Mouse (Mus musculus) MEL (cell line): ENCODE measurements around the gene Baz1a. TPM values are rescaled to one million over a fixed set of nuclear protein-coding genes. Genes with fewer than 3 reads are reported as not detected.
"Not testable (repeated sequence)": the region's sequence is repeated elsewhere in the genome, so short reads cannot be mapped to it uniquely, and the experiment has no call there.

Experiments used
- DNase-seq: peaks from one replicate; pipeline ENCODE4 v3.0.0; 2011; ENCODE audit warnings: low read depth, low spot score
- H3K27ac ChIP-seq: 2 replicates; pipeline ENCODE4 v1.5.1; 2012; ENCODE audit warnings: low read depth, mild to moderate bottlenecking, control low read depth, low read length, moderate library complexity; ENCODE audit not compliant: control insufficient read depth
- H3K27me3 ChIP-seq, 2 experiments: fragments of 150-350 bp in 1 of 2; sonication (generic) in 1 of 2; 2 replicates each; pipeline ENCODE4 v1.6.1; 2012; ENCODE audit warnings: low read length in 2 of 2, mild to moderate bottlenecking in 2 of 2, improper control_type of control experiment in 1 of 2, moderate library complexity in 1 of 2; ENCODE audit not compliant: insufficient read depth in 2 of 2, control insufficient read depth in 1 of 2
- H3K36me3 ChIP-seq, 2 experiments: 2 replicates each; pipeline ENCODE4 v1.6.1; 2012 to 2014; ENCODE audit warnings: low read length in 2 of 2, improper control_type of control experiment in 1 of 2, inconsistent platforms in 1 of 2, mild to moderate bottlenecking in 1 of 2; ENCODE audit not compliant: insufficient read depth in 2 of 2, control insufficient read depth in 1 of 2
- H3K4me1 ChIP-seq, 2 experiments: fragments of 150-350 bp in 1 of 2; sonication (generic) in 1 of 2; 2 replicates each; pipeline ENCODE4 v1.6.1; 2012; ENCODE audit warnings: low read length in 2 of 2, improper control_type of control experiment in 1 of 2, mild to moderate bottlenecking in 1 of 2; ENCODE audit not compliant: insufficient read depth in 2 of 2, control insufficient read depth in 1 of 2
- H3K4me3 ChIP-seq, 2 experiments: fragments of 150-350 bp in 1 of 2; sonication (generic) in 1 of 2; 2 replicates each; pipeline ENCODE4 v1.5.1; 2012; ENCODE audit warnings: low read depth in 2 of 2, low read length in 2 of 2, mild to moderate bottlenecking in 2 of 2, moderate library complexity in 2 of 2, control low read depth in 1 of 2, improper control_type of control experiment in 1 of 2; ENCODE audit not compliant: control insufficient read depth in 1 of 2, insufficient read depth in 1 of 2
- H3K79me2 ChIP-seq: 2 replicates; pipeline ENCODE4 v1.6.1; 2012; ENCODE audit warnings: mild to moderate bottlenecking, low read length, moderate library complexity; ENCODE audit not compliant: control insufficient read depth, poor library complexity, insufficient read depth
- H3K9ac ChIP-seq: 2 replicates; pipeline ENCODE4 v1.6.1; 2012; ENCODE audit warnings: low read depth, mild to moderate bottlenecking, control low read depth, low read length, moderate library complexity; ENCODE audit not compliant: control insufficient read depth, poor library complexity, severe bottlenecking
- H3K9me3 ChIP-seq: fragments of 150-350 bp; sonication (generic); replicated peaks from 2 replicates; pipeline ENCODE4 v1.6.1; 2012; ENCODE audit warnings: mild to moderate bottlenecking, low read length, improper control_type of control experiment, moderate library complexity; ENCODE audit not compliant: insufficient read depth
- E2F4 ChIP-seq: IDR thresholded peaks from 2 replicates; pipeline ENCODE4 v1.6.1; 2011; ENCODE audit warnings: low read depth, low read length, improper control_type of control experiment, borderline replicate concordance
- EP300 ChIP-seq, 2 experiments: IDR thresholded peaks; 2 replicates each; pipeline ENCODE4 v1.6.1; 2011; ENCODE audit warnings: improper control_type of control experiment in 2 of 2, low read length in 2 of 2, low read depth in 1 of 2, mild to moderate bottlenecking in 1 of 2
- ETS1 ChIP-seq: IDR thresholded peaks from 2 replicates; pipeline ENCODE4 v1.6.1; 2012; ENCODE audit warnings: low read depth, mild to moderate bottlenecking, inconsistent platforms, low read length, improper control_type of control experiment, moderate library complexity
- GATA1 ChIP-seq: IDR thresholded peaks from 2 replicates; pipeline ENCODE4 v1.6.1; 2011; ENCODE audit warnings: low read depth, low read length, improper control_type of control experiment
- MXI1 ChIP-seq: IDR thresholded peaks from 2 replicates; pipeline ENCODE4 v1.6.1; 2011; ENCODE audit warnings: mild to moderate bottlenecking, low read depth, low read length, improper control_type of control experiment
- NELFE ChIP-seq: IDR thresholded peaks from 2 replicates; pipeline ENCODE4 v1.6.1; 2011; ENCODE audit warnings: low read depth, low read length, improper control_type of control experiment
- POLR2A ChIP-seq, 2 experiments: IDR thresholded peaks; 2 replicates each; pipeline ENCODE4 v1.6.1; 2011 to 2012; ENCODE audit warnings: low read length in 2 of 2, mild to moderate bottlenecking in 2 of 2, control low read depth in 1 of 2, improper control_type of control experiment in 1 of 2, low read depth in 1 of 2, moderate library complexity in 1 of 2; ENCODE audit not compliant: control insufficient read depth in 1 of 2, insufficient read depth in 1 of 2, poor library complexity in 1 of 2
- POLR2AphosphoS2 ChIP-seq: IDR thresholded peaks from 2 replicates; pipeline ENCODE4 v1.6.1; 2011; ENCODE audit warnings: low read length, improper control_type of control experiment
- RAD21 ChIP-seq: IDR thresholded peaks from 2 replicates; pipeline ENCODE4 v1.6.1; 2011; ENCODE audit warnings: mild to moderate bottlenecking, low read depth, low read length, improper control_type of control experiment
- RCOR1 ChIP-seq: IDR thresholded peaks from 2 replicates; pipeline ENCODE4 v1.6.1; 2012; ENCODE audit warnings: low read depth, mild to moderate bottlenecking, inconsistent platforms, low read length, improper control_type of control experiment
- SIN3A ChIP-seq: IDR thresholded peaks from 2 replicates; pipeline ENCODE4 v1.6.1; 2012; ENCODE audit warnings: low read length, improper control_type of control experiment, inconsistent platforms
- TBP ChIP-seq: IDR thresholded peaks from 2 replicates; pipeline ENCODE4 v1.8.0; 2011; ENCODE audit warnings: low read depth, low read length, improper control_type of control experiment
- ZNF384 ChIP-seq: IDR thresholded peaks from 2 replicates; pipeline ENCODE4 v1.6.1; 2012; ENCODE audit warnings: low read depth, mild to moderate bottlenecking, inconsistent platforms, low read length, improper control_type of control experiment
- polyA plus RNA-seq, 2 experiments: library from polyadenylated mRNA; stranded (reverse) in 1 of 2; unstranded in 1 of 2; fragments of >175 nt in 1 of 2; fragments of >200 nt in 1 of 2; gene quantifications; 2 replicates each; pipeline versions ENCODE4 v1.2.1 to v1.2.4; 2012; ENCODE audit warnings: low replicate concordance in 2 of 2, low read depth in 1 of 2; ENCODE audit not compliant: insufficient read length in 2 of 2, insufficient read depth in 1 of 2, missing spikeins in 1 of 2
- total RNA-seq: library from RNA; depleted of rRNA; stranded (reverse); fragments of 300-350 nt; gene quantifications from 2 replicates; pipeline ENCODE4 v1.2.3, GENCODE M21; 2012

The Baz1a gene
- total and polyA plus RNA-seq, 3 experiments = 39.8 to 203 (median 46.0) TPM

DNA sequence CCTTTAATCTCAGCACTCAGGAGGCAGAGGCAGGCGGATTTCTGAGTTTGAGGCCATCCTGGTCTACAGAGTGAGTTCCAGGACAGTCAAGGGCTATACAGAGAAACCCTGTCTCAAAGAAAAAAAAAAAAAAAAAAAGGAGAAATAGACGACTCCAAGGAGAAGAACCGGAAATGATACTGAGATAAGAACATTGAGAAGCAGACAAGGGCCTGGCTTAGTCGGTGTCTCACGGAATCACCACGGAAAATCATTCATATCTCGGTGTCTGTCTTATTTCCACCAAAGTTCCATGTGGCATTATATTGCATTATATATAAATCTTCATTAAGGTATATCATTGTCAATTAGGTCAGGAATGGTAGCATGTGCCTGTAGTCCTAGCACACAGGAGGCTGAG is 11.6 kb downstream of the Baz1a start:
- not testable (repeated sequence) for H3K27me3 ChIP-seq, H3K4me3 ChIP-seq, H3K36me3 ChIP-seq, H3K79me2 ChIP-seq, H3K9me3 ChIP-seq, H3K9ac ChIP-seq, H3K27ac ChIP-seq
- peak; percentile 55 for DNase-seq
- peak; percentile 94 for TF ChIP-seq ZNF384
- peak; percentile 16 to 52; a peak in 2 of 4 replicates for TF ChIP-seq EP300 (IDR thresholded peaks at IDR 0.05; ENCODE audit: low read depth in 1 of 2, low read length in 2 of 2)
- TF ChIP-seq ETS1 = 0 out of 2 replicates have a peak, but pooled peaks have one; percentile 24
- TF ChIP-seq SIN3A = 0 out of 2 replicates have a peak, but pooled peaks have one; percentile 20
- TF ChIP-seq RCOR1 = 0 out of 2 replicates have a peak, but pooled peaks have one; percentile 40
- peak; percentile 87 for TF ChIP-seq GATA1
- H3K4me1 ChIP-seq = peaks cover 2 to 18% of the 10 kb centered on the region in 2 experiments

DNA sequence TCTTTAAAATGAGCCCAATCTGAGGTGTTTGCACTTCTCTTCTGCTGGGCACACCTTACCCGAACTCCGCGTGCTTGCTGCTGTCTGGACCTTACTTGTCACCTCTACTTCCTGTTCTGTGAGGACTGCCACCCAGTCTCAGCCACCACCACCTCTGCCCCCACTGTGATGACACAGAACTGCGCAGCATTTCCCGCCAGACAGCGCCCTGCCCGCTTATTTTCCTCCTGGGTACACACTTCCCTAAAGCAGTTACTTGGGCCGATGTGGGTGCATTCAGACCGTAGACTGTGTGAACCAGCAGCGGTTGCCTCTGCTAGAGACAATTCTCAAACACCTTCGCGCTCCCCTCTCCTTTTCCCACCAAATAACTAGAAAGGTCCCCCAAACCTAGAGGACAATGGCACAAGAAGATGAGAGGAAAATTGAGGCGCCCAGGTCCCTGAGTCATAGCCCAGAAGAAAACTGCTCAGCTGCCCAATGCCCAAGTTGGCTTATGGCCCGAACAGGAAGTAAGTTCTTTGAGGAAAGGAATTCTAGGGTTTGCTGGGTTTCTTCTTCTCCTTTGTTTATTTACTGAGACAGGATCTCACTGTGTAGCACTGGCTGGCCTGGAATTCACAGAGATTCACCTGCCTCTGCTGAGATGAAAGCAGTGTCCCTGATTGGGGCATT is 15.0 kb downstream of the Baz1a start:
- H3K9ac ChIP-seq = peak overlapping the region; percentile 59
- peak; percentile 82 for DNase-seq
- no peaks in the 10 kb centered on the region for H3K9me3 ChIP-seq
- peaks cover 2 to 18% of the 10 kb centered on the region in 2 experiments for H3K4me1 ChIP-seq
- peak overlapping the region; percentile 24 to 33 for H3K4me3 ChIP-seq
- H3K27me3 ChIP-seq = no peaks in the 10 kb centered on the region
- H3K36me3 ChIP-seq = peaks cover 0 to 9% of the 10 kb centered on the region in 2 experiments; a peak in 2 of 4 replicates
- no peaks in the 10 kb centered on the region for H3K79me2 ChIP-seq
- TF ChIP-seq TBP = 0 out of 2 replicates have a peak, but pooled peaks have one; percentile 8
- TF ChIP-seq MXI1 = 0 out of 2 replicates have a peak, but pooled peaks have one; percentile 17
- no peak for TF ChIP-seq RAD21
- TF ChIP-seq NELFE = 0 out of 2 replicates have a peak, but pooled peaks have one; percentile 22
- no peak; a peak in 1 of 4 replicates for TF ChIP-seq POLR2A (IDR thresholded peaks at IDR 0.05; ENCODE audit: control insufficient read depth in 1 of 2, insufficient read depth in 1 of 2, low read depth in 1 of 2, low read length in 2 of 2, poor library complexity in 1 of 2)
- TF ChIP-seq E2F4 = peak; percentile 77
- TF ChIP-seq, all 39 proteins: peak for 4
- peak overlapping the region; percentile 49 for H3K27ac ChIP-seq

DNA sequence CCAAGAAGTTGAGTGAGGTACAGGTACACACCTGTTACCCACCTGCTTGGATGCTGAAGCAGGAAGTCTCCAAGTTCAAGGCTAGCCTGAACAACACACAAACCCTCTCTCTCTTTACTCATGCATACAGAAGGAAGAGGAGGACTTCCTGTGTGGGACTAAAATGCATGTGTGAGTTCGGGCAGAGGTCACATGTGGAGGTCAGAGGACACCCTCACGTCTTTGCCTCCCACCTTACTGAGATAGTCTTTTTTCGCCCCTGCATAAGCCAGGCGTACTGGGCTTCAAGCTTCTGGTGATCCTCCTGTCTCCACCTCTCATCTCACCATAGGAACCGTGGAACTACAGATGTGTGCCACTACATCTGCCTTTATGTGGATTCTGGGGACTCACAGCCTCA is 15.7 kb downstream of the Baz1a start:
- no peaks in the 10 kb centered on the region for H3K27me3 ChIP-seq
- DNase-seq = no peak
- H3K9me3 ChIP-seq = no peaks in the 10 kb centered on the region
- no peak for TF ChIP-seq POLR2AphosphoS2
- TF ChIP-seq, all 39 proteins: peak for 0
- Histone ChIP-seq H3K9ac (peak overlapping the region; percentile 59), H3K79me2 (peaks cover 2% of the 10 kb centered on the region; the same call in 1 of the 2 replicates), H3K4me1 (peaks cover 2 to 18% of the 10 kb centered on the region in 2 experiments), H3K27ac (no peak overlapping the region), H3K4me3 (peak overlapping the region; percentile 24 to 33; a peak in 2 of 4 replicates), H3K36me3 (peaks cover 0 to 9% of the 10 kb centered on the region in 2 experiments; a peak in 2 of 4 replicates)
